Mouse (Mus musculus) forebrain, embryonic 16.5 days (tissue): ENCODE measurements around the gene Nckap5. TPM values are rescaled to one million over a fixed set of nuclear protein-coding genes. Genes with fewer than 3 reads are reported as not detected.

Experiments used
- ATAC-seq: fragments of 200-750 bp; cut with Nextera tagmentation; 2 replicates; pipeline ENCODE4 v1.8.0; 2017; ENCODE audit warnings: mild to moderate bottlenecking, moderate library complexity
- H3K27ac ChIP-seq: fragments of 300-500 bp; sonication (generic); 2 replicates; pipeline ENCODE4 v1.5.1; 2014; ENCODE audit warnings: low read length, control low read depth
- H3K27me3 ChIP-seq: fragments of 300-500 bp; sonication (generic); replicated peaks from 2 replicates; pipeline ENCODE4 v1.6.1; 2014; ENCODE audit warnings: low read length; ENCODE audit not compliant: control insufficient read depth, insufficient read depth
- H3K36me3 ChIP-seq: fragments of 300-500 bp; sonication (generic); 2 replicates; pipeline ENCODE4 v1.6.1; 2014; ENCODE audit not compliant: control insufficient read depth, insufficient read depth
- H3K4me1 ChIP-seq: fragments of 300-500 bp; sonication (generic); replicated peaks from 2 replicates; pipeline ENCODE4 v1.6.1; 2014; ENCODE audit warnings: low read length; ENCODE audit not compliant: control insufficient read depth, insufficient read depth
- H3K4me2 ChIP-seq: fragments of 300-500 bp; sonication (generic); 2 replicates; pipeline ENCODE4 v1.6.1; 2014; ENCODE audit warnings: mild to moderate bottlenecking, low read length, control low read depth
- H3K4me3 ChIP-seq: fragments of 300-500 bp; sonication (generic); replicated peaks from 2 replicates; pipeline ENCODE4 v1.5.1; 2014; ENCODE audit warnings: mild to moderate bottlenecking, low read length, control low read depth
- H3K9ac ChIP-seq: fragments of 300-500 bp; sonication (generic); replicated peaks from 2 replicates; pipeline ENCODE4 v1.6.1; 2014; ENCODE audit warnings: low read depth, low read length, control low read depth
- H3K9me3 ChIP-seq: fragments of 300-500 bp; sonication (generic); 2 replicates; pipeline ENCODE4 v1.6.1; 2016; ENCODE audit warnings: low read length; ENCODE audit not compliant: control insufficient read depth
- WGBS: fragments of 180-500 bp; shearing (Covaris S2); extraction: QIAGEN DNeasy Blood & Tissue Kit; methylation state at CpG from one replicate; pipeline ENCODE4 v1.1.7; 2014; 5-methylcytosine and 5-hydroxymethylcytosine counted together
- polyA plus RNA-seq: library from polyadenylated mRNA; unstranded; fragments of >200 nt; fragmentation: Nextera tagmentation; extraction: Ambion mirVana; gene quantifications from 2 replicates; pipeline ENCODE4 v1.2.1, GENCODE M21; 2015

Nckap5 gene
- 27.2 and 27.8 TPM in 2 replicates for polyA plus RNA-seq

DNA sequence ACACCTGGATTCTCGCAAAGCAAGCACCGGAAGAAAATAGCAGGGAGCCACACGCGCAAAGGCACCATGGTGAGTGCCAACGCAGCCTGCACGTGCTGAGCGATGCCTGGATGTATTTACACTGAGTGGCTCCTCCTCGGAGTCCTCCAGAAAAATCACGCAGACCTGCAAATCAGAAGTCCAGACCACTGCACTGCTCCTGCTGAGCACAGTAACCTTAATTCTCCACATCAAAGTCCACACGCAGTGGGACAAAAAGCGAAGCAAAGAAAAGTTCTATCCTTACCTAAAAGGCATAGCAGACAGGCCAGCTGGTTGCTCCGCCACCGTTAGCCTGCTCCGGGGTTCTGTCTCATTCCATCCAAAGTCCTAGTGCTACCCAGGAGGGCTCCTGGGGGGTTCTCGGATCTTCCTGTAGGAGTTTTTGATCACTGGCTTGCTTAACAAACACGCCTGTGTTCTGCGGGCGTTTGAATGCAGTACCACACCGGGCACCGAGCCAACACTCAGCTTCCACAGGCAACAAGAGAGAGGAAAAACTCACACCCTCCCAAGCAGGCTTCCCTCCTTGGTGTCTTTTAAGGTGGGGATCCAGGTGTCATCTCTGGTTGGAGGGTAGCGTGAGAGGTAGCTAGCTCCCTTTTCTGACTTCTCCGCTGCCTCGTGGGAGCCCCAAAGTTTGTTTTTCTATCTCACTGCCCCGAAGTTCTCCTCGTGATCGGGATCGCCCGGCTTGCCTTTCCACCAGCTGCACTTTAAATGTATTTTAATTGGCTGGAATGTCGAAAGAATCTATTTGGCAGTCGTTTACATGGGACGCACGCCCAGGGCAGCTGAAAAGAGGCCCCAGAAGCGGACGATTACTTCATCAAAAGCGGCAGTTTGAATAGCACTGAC is at the start of gene Nckap5:
Gene Nckap5 (minus strand): TSS at position 769 of the 897 bp plus-strand sequence.
- H3K27ac ChIP-seq: peak within 1 kb of the TSS; percentile 82
- no peaks in the 10 kb centered on the region for H3K27me3 ChIP-seq
- H3K4me2 ChIP-seq: peak within 1 kb of the TSS; percentile 86
- H3K4me3 ChIP-seq: peak within 1 kb of the TSS; percentile 43
- peaks cover 20% of the 10 kb centered on the region for H3K4me1 ChIP-seq
- ATAC-seq: peak; percentile 88
- H3K9me3 ChIP-seq: no peaks in the 10 kb centered on the region
- H3K9ac ChIP-seq: peak within 1 kb of the TSS; percentile 33
- H3K36me3 ChIP-seq: no peaks in the 10 kb centered on the region
- WGBS: under 1% methylated on average over 35 of the region's 35 CpGs

DNA sequence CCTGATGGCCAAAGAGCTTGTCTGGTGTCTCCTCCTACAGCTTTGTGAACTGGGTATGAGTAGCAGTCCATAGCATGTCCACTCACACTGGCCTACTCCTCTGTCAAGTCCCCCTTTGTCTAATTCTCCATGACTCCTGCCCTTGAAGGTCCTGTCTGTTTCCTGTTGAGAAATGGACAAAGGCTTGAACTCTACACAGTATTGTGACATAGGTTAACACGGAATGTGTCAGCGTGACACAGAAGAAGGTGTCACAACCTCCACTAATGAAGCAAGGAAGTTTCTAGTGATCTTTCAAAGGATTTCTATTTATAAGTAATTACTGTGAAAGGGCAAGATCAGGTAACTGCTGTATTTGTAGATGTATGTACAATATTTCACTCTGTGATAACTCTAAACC is 46.9 kb upstream of the Nckap5 start:
- Histone ChIP-seq H3K9ac (no peak overlapping the region), H3K27ac (no peak overlapping the region), H3K27me3 (no peaks in the 10 kb centered on the region), H3K4me1 (no peaks in the 10 kb centered on the region), H3K4me2 (no peak overlapping the region), H3K4me3 (no peak overlapping the region), H3K36me3 (no peaks in the 10 kb centered on the region), H3K9me3 (no peaks in the 10 kb centered on the region)
- WGBS: 87% methylated on average over 2 of the region's 2 CpGs
- no peak for ATAC-seq

DNA sequence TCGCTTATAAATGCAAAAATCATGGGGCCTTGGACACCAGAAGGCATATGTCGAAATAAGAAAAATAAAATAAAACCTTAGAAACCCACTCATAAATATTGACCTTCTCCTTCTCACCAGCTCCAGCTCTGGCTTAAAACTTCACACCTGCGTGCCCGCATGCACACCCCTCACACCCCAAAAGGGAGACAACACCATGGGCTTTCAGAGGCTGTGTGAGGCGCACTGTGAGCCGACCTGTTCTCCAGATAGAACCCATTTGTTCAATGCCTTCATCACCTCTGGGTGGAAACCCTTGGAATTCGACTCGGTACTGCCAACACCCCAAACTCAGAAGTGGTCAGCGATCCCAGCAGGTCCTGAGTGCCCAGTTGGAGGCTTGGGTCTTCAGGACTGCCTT is 37.8 kb upstream of the Nckap5 start:
- ATAC-seq: no peak
- H3K27ac ChIP-seq: no peak overlapping the region
- H3K4me3 ChIP-seq: no peak overlapping the region
- no peaks in the 10 kb centered on the region for H3K36me3 ChIP-seq
- no peak overlapping the region for H3K4me2 ChIP-seq
- no peaks in the 10 kb centered on the region for H3K9me3 ChIP-seq
- WGBS: 95% methylated on average over 9 of the region's 9 CpGs
- no peaks in the 10 kb centered on the region for H3K27me3 ChIP-seq
- no peak overlapping the region for H3K9ac ChIP-seq
- H3K4me1 ChIP-seq: peaks cover 7% of the 10 kb centered on the region

DNA sequence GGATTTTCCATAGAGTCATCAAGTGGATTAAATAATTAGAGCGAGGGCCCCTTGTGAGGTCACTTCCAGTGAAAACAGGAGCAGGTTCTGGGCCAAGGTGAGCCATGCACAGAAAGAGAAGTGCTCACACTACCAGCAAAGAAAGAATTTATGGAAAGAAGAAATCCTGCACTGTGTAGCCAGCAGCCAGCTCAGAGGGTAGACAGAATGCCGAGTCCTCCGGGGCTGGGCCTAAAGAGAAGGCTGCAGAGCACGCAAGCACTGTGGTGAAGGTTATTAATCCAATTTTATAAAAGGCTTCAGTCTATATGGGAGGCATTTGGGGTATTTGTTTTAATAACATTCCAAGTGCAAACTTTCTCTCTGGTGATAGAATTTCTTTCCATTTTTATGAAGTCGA is 37.3 kb upstream of the Nckap5 start:
- 82% methylated on average over 5 of the region's 5 CpGs for WGBS
- no peak overlapping the region for H3K4me2 ChIP-seq
- ATAC-seq: no peak
- H3K27ac ChIP-seq: no peak overlapping the region
- H3K9me3 ChIP-seq: no peaks in the 10 kb centered on the region
- H3K27me3 ChIP-seq: no peaks in the 10 kb centered on the region
- no peaks in the 10 kb centered on the region for H3K36me3 ChIP-seq
- no peak overlapping the region for H3K9ac ChIP-seq
- H3K4me3 ChIP-seq: no peak overlapping the region
- peaks cover 7% of the 10 kb centered on the region for H3K4me1 ChIP-seq

DNA sequence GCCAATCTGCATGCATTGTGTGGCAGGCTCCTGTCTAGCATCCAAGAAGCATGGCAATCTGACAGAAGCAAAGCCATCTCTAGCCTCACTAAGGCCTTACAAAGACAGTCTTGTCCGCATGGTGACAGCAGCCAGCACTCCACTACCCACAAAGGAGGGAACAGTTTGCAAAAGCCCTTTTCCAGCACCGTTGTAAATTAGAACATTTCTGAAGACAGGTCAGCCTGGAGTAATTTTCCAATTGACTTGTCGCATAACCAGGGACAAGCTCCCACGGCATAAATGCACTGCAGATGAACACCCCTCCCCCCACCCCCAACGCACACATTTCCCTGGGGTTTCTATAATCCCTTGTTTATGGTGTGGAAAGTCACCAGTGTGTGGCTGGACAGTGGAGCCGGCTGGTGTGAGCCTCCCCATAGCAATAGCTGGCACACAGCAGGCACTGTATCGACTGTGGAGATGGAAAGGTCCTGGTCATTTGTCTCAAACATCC is 35.0 kb upstream of the Nckap5 start:
- Histone ChIP-seq H3K4me2 (0 out of 2 replicates have a peak overlapping the region, but pooled peaks have one; percentile 10), H3K4me1 (peaks cover 7% of the 10 kb centered on the region), H3K9me3 (no peaks in the 10 kb centered on the region), H3K4me3 (no peak overlapping the region), H3K27me3 (no peaks in the 10 kb centered on the region), H3K36me3 (no peaks in the 10 kb centered on the region), H3K9ac (no peak overlapping the region), H3K27ac (peak overlapping the region; percentile 38; the same call in 1 of the 2 replicates)
- ATAC-seq: peak; percentile 78
- WGBS: 7% methylated on average over 7 of the region's 7 CpGs

DNA sequence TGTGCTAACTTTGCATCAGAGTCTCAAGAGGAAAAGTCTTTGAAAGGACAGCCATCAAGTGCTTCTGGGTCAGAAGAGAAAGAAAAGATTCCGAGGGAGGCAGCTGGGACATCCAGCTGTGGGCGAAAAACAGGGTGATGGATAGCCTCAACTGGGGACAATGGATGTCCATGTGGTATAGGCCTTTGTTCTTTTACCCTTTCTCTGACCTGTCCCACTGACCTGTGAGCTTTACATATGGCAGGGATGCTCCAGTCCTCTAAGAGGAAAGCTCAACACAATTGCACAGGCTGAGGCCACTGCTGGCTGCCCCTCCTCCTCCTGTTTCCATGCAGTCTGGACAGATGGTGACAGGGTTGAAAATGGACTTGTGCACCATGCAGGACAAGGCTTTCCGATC is 31.2 kb upstream of the Nckap5 start:
- Histone ChIP-seq H3K9me3 (no peaks in the 10 kb centered on the region), H3K27me3 (no peaks in the 10 kb centered on the region), H3K4me3 (no peak overlapping the region), H3K36me3 (no peaks in the 10 kb centered on the region), H3K4me1 (peaks cover 7% of the 10 kb centered on the region), H3K27ac (no peak overlapping the region), H3K4me2 (no peak overlapping the region), H3K9ac (no peak overlapping the region)
- ATAC-seq: no peak
- 76% methylated on average over 3 of the region's 3 CpGs for WGBS

DNA sequence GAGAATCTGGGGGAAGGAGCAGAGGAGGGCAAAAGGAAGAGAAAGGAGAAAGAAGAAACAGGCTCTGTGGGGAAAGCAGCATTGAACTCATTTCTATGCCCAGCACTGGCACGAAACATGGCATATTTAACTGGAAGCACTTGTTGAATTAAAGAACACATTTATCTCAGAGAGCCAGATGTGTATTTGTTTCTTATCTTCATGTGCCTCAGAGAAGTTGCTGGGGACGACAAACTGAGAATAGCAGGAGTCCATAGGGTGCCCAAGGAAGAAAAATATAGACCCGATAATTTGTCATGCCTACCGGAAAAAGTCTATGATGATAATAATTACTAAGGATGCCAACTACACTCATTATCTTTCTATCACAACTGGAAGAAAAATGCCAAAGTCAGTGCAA is 29.9 kb upstream of the Nckap5 start:
- Histone ChIP-seq H3K36me3 (no peaks in the 10 kb centered on the region), H3K9me3 (no peaks in the 10 kb centered on the region), H3K4me1 (peaks cover 2% of the 10 kb centered on the region), H3K4me2 (no peak overlapping the region), H3K9ac (no peak overlapping the region), H3K27me3 (no peaks in the 10 kb centered on the region), H3K4me3 (no peak overlapping the region), H3K27ac (no peak overlapping the region)
- 62% methylated on average over 4 of the region's 4 CpGs for WGBS
- no peak for ATAC-seq

DNA sequence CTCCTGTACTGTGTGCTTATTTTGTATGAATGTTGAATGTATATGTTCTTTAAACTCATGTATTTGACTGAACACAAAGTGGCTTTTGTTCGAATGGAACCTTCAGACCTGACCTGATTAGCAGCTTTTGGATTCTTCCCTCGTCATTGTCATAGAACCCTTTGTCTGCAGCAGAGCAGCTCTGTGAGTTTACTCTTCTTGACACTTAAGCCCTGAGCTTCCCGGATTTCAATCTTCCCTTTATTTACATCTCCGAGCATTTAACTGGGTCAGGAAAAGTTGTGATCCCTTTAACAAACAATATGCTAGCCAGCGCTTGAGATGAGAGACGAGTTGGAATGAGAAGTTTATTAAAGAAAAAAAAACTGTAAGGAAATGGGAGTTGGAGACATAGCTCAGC is 18.9 kb upstream of the Nckap5 start:
- no peak overlapping the region for H3K27ac ChIP-seq
- 40% methylated on average over 6 of the region's 6 CpGs for WGBS
- H3K4me2 ChIP-seq: no peak overlapping the region
- H3K9ac ChIP-seq: no peak overlapping the region
- no peak for ATAC-seq
- H3K4me3 ChIP-seq: no peak overlapping the region
- H3K9me3 ChIP-seq: no peaks in the 10 kb centered on the region
- no peaks in the 10 kb centered on the region for H3K36me3 ChIP-seq
- no peaks in the 10 kb centered on the region for H3K4me1 ChIP-seq
- no peaks in the 10 kb centered on the region for H3K27me3 ChIP-seq

DNA sequence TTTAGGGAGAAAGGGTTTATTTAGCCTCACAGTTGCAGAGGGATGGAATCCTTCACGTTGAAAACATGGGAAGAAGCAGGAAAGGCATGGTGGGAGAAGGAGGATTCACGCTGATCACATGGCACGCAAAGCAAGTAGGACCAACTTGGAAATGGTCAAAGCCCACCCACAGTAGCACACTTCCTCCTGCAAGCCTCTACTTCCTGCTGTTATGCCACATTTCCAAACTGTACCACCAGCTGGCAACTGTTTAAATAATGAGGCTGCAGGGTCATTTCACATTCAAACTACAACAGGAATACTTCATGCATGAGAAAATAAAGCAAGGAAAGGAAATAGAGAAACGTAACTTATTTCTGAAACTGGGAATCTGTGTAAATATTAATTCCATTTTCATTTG is 15.7 kb upstream of the Nckap5 start:
- WGBS: 70% methylated on average over 4 of the region's 4 CpGs

More for the DNA sequence above, 15.7 kb upstream of the Nckap5 start:
- H3K27me3 ChIP-seq: no peaks in the 10 kb centered on the region
- no peak overlapping the region for H3K9ac ChIP-seq
- H3K9me3 ChIP-seq: no peaks in the 10 kb centered on the region
- H3K36me3 ChIP-seq: no peaks in the 10 kb centered on the region
- H3K4me3 ChIP-seq: no peak overlapping the region
- ATAC-seq: no peak
- no peak overlapping the region for H3K27ac ChIP-seq
- no peaks in the 10 kb centered on the region for H3K4me1 ChIP-seq
- no peak overlapping the region for H3K4me2 ChIP-seq
